Mouse (Mus musculus) liver, postnatal 0 days (tissue): ENCODE measurements around the gene Olfr541. TPM values are rescaled to one million over a fixed set of nuclear protein-coding genes. Genes with fewer than 3 reads are reported as not detected.

Source experiments
- ATAC-seq: fragments of 200-750 bp; cut with Nextera tagmentation; 2 replicates; pipeline ENCODE4 v1.8.0; 2017; ENCODE audit warnings: mild to moderate bottlenecking, moderate library complexity
- DNase-seq: peaks from one replicate; pipeline ENCODE4 v3.0.0-alpha.2; 2016
- H3K27ac ChIP-seq: fragments of 300-500 bp; sonication (generic); 2 replicates; pipeline ENCODE4 v1.5.1; 2014; ENCODE audit warnings: antibody characterized with exemption, moderate library complexity, mild to moderate bottlenecking, low read depth
- H3K27me3 ChIP-seq: fragments of 300-500 bp; sonication (generic); 2 replicates; pipeline ENCODE4 v1.6.1; 2014; ENCODE audit warnings: low read length, control low read depth, mixed read lengths; ENCODE audit not compliant: insufficient read depth
- H3K36me3 ChIP-seq: fragments of 300-500 bp; sonication (generic); replicated peaks from 2 replicates; pipeline ENCODE4 v1.6.1; 2014; ENCODE audit warnings: mild to moderate bottlenecking, control low read depth, low read length, moderate library complexity, mixed read lengths; ENCODE audit not compliant: insufficient read depth
- H3K4me1 ChIP-seq: fragments of 300-500 bp; sonication (generic); 2 replicates; pipeline ENCODE4 v1.6.1; 2014; ENCODE audit warnings: antibody characterized with exemption, mild to moderate bottlenecking, control low read depth; ENCODE audit not compliant: insufficient read depth
- H3K4me2 ChIP-seq: fragments of 300-500 bp; sonication (generic); 2 replicates; pipeline ENCODE4 v1.6.1; 2014; ENCODE audit warnings: low read depth, mild to moderate bottlenecking, low read length, moderate library complexity, mixed read lengths
- H3K4me3 ChIP-seq: fragments of 300-500 bp; sonication (generic); 2 replicates; pipeline ENCODE4 v1.5.1; 2014; ENCODE audit warnings: low read depth, low read length
- H3K9ac ChIP-seq: fragments of 300-500 bp; sonication (generic); replicated peaks from 2 replicates; pipeline ENCODE4 v1.6.1; 2014; ENCODE audit warnings: mild to moderate bottlenecking, moderate library complexity
- H3K9me3 ChIP-seq: fragments of 300-500 bp; sonication (generic); 2 replicates; pipeline ENCODE4 v1.6.1; 2016; ENCODE audit warnings: mild to moderate bottlenecking, control low read depth, low read length, mixed read lengths
- CTCF ChIP-seq: sonication (generic); IDR thresholded peaks from 2 replicates; pipeline ENCODE4 v1.5.1; 2016; ENCODE audit warnings: antibody characterized with exemption, low read depth
- EP300 ChIP-seq: IDR thresholded peaks from 2 replicates; pipeline ENCODE4 v1.6.1; 2016; ENCODE audit warnings: antibody characterized with exemption, low read depth, mild to moderate bottlenecking
- WGBS: fragments of 180-500 bp; shearing (Covaris S2); extraction: QIAGEN DNeasy Blood & Tissue Kit; methylation state at CpG from one replicate; pipeline ENCODE4 v1.1.7; 2014; ENCODE audit not compliant: insufficient replicate concordance; 5-methylcytosine and 5-hydroxymethylcytosine counted together
- polyA plus RNA-seq: library from polyadenylated mRNA; unstranded; fragments of >200 nt; fragmentation: Nextera tagmentation; extraction: Ambion mirVana; gene quantifications from 2 replicates; pipeline ENCODE4 v1.2.1, GENCODE M21; 2015

Olfr541 gene
- polyA plus RNA-seq, 1 experiment from 2014 or later, result not detected

- 66% methylated on average over 6 of the region's 6 CpGs for WGBS
- no peak overlapping the region for H3K4me2 ChIP-seq
These were observed 10.6 kb downstream of the Olfr541 start for GRCm38 (mm10) chr7:140707536-140708284.

GRCm38 (mm10) chr7:140717155-140718055 lies 20.3 kb downstream of the Olfr541 start:
- H3K9me3 ChIP-seq, result no peaks in the 10 kb centered on the region
- no peak overlapping the region for H3K4me2 ChIP-seq
- peak; percentile 57 for TF ChIP-seq EP300
- no peak for TF ChIP-seq CTCF
- H3K4me3 ChIP-seq, result no peak overlapping the region
- H3K36me3 ChIP-seq, result no peaks in the 10 kb centered on the region
- H3K9ac ChIP-seq, result no peak overlapping the region
- WGBS, result 63% methylated on average over 7 of the region's 7 CpGs
- H3K27me3 ChIP-seq, result no peaks in the 10 kb centered on the region
- DNase-seq (peak; percentile 31), ATAC-seq (peak; percentile 62)
- H3K4me1 ChIP-seq, result peaks cover 14% of the 10 kb centered on the region
- peak overlapping the region; percentile 62 for H3K27ac ChIP-seq

More at GRCm38 (mm10) chr7:140707536-140708284, 10.6 kb downstream of the Olfr541 start:
- no peaks in the 10 kb centered on the region for H3K36me3 ChIP-seq
- H3K27me3 ChIP-seq, result no peaks in the 10 kb centered on the region
- peak; percentile 80 for TF ChIP-seq EP300
- no peak for TF ChIP-seq CTCF
- no peak overlapping the region for H3K9ac ChIP-seq
- H3K4me1 ChIP-seq, result no peaks in the 10 kb centered on the region; the same call in 1 of the 2 replicates
- no peaks in the 10 kb centered on the region for H3K9me3 ChIP-seq
- H3K27ac ChIP-seq, result 0 out of 2 replicates have a peak overlapping the region, but pooled peaks have one; percentile 23
- peak; percentile 98 for ATAC-seq
- DNase-seq, result no peak
- H3K4me3 ChIP-seq, result no peak overlapping the region

- no peak overlapping the region for H3K4me2 ChIP-seq
- peaks cover 14% of the 10 kb centered on the region for H3K4me1 ChIP-seq
- H3K9me3 ChIP-seq, result no peaks in the 10 kb centered on the region
- no peaks in the 10 kb centered on the region for H3K36me3 ChIP-seq
- no peak overlapping the region for H3K9ac ChIP-seq
- TF ChIP-seq EP300, result peak; percentile 74
- TF ChIP-seq CTCF, result no peak
- no peak overlapping the region for H3K4me3 ChIP-seq
- DNase-seq (peak; percentile 30), ATAC-seq (peak; percentile 80)
- H3K27me3 ChIP-seq, result no peaks in the 10 kb centered on the region
- peak overlapping the region; percentile 69 for H3K27ac ChIP-seq
- 44% methylated on average over 6 of the region's 6 CpGs for WGBS
These were observed 24.0 kb downstream of the Olfr541 start for GRCm38 (mm10) chr7:140721095-140721494.

GRCm38 (mm10) chr7:140725558-140725957 lies 28.5 kb downstream of the Olfr541 start:
- no peak for DNase-seq
- H3K9me3 ChIP-seq, result no peaks in the 10 kb centered on the region

GRCm38 (mm10) chr7:140733162-140733561 lies 36.1 kb downstream of the Olfr541 start:
- DNase-seq (no peak), ATAC-seq (no peak)
- Histone ChIP-seq H3K27ac (no peak overlapping the region), H3K27me3 (no peaks in the 10 kb centered on the region), H3K4me2 (no peak overlapping the region), H3K36me3 (no peaks in the 10 kb centered on the region), H3K4me1 (no peaks in the 10 kb centered on the region), H3K4me3 (no peak overlapping the region), H3K9ac (no peak overlapping the region), H3K9me3 (no peaks in the 10 kb centered on the region)
- TF ChIP-seq CTCF (peak; percentile 26; the same call in 1 of the 2 replicates), EP300 (no peak)
- whole genome bisulfite sequencing, result 56% methylated on average over 2 of the region's 2 CpGs

More at GRCm38 (mm10) chr7:140725558-140725957, 28.5 kb downstream of the Olfr541 start:
- peaks cover 11% of the 10 kb centered on the region for H3K4me1 ChIP-seq
- no peaks in the 10 kb centered on the region for H3K27me3 ChIP-seq
- H3K4me2 ChIP-seq, result no peak overlapping the region
- H3K4me3 ChIP-seq, result no peak overlapping the region
- TF ChIP-seq EP300, result peak; percentile 72
- no peak for TF ChIP-seq CTCF
- no peak overlapping the region for H3K9ac ChIP-seq
- no peaks in the 10 kb centered on the region for H3K36me3 ChIP-seq
- ATAC-seq, result peak; percentile 87
- peak overlapping the region; percentile 53 for H3K27ac ChIP-seq

GRCm38 (mm10) chr7:140747402-140747801 lies 50.3 kb downstream of the Olfr541 start:
- TF ChIP-seq CTCF (no peak), EP300 (no peak)
- ATAC-seq (no peak), DNase-seq (no peak)
- Histone ChIP-seq H3K36me3 (no peaks in the 10 kb centered on the region), H3K9me3 (no peaks in the 10 kb centered on the region), H3K4me2 (no peak overlapping the region), H3K9ac (no peak overlapping the region), H3K4me1 (no peaks in the 10 kb centered on the region), H3K4me3 (no peak overlapping the region), H3K27me3 (no peaks in the 10 kb centered on the region), H3K27ac (no peak overlapping the region)
- 75% methylated on average over 3 of the region's 3 CpGs for WGBS
